11 mouse cellular contexts compared by ENCODE assay signal in genomic region chr14:60026647-60027046, GRCm38 (mm10).
DNase-seq lines count a peak whose midpoint lies in the region; ATAC-seq and TF ChIP-seq lines count a peak whose summit lies in the region.
"Had no signal": no experiment of that assay in that cellular context is flagged by ENCODE, and none has a peak within 500 bp of the region (broad histone marks: within the 10 kb centered on the region; RNA-seq: fewer than 3 reads in every experiment).

No protein-coding gene starts in this region.

- intact Hi-C loops in left cerebral cortex, postnatal 4 days (cut with DNase I), result no loop called here

- peaks cover 4% of the 10 kb centered on the region; the same call in 1 of the 2 replicates for H3K36me3 ChIP-seq in hindbrain, postnatal 0 days (ENCODE audit: insufficient read depth, low read length)
- H3K36me3 ChIP-seq in hindbrain, embryonic 13.5 days, result peaks cover 22% of the 10 kb centered on the region
- H3K36me3 ChIP-seq in heart, embryonic 16.5 days (ENCODE audit: control insufficient read depth, insufficient read depth), result no peaks in the 10 kb centered on the region
- H3K36me3 ChIP-seq in stomach, postnatal 0 days (ENCODE audit: control insufficient read depth, insufficient read depth, low read length), result no peaks in the 10 kb centered on the region
- H3K36me3 ChIP-seq: embryonic facial prominence, embryonic 12.5 days; G1E had no signal

- no peak overlapping the region for H3K27ac ChIP-seq in hindbrain, postnatal 0 days
- H3K27ac ChIP-seq in hindbrain, embryonic 13.5 days, result no peak overlapping the region
- peak overlapping the region; percentile 66 for H3K27ac ChIP-seq in heart, embryonic 16.5 days (ENCODE audit: low read length)
- no peak overlapping the region for H3K27ac ChIP-seq in stomach, postnatal 0 days (replicated peaks)
- H3K27ac ChIP-seq: embryonic facial prominence, embryonic 12.5 days had no signal

- H3K27me3 ChIP-seq in hindbrain, postnatal 0 days (ENCODE audit: insufficient read depth, low read length), result no peaks in the 10 kb centered on the region
- H3K27me3 ChIP-seq in hindbrain, embryonic 13.5 days, result no peaks in the 10 kb centered on the region
- no peaks in the 10 kb centered on the region for H3K27me3 ChIP-seq in heart, embryonic 16.5 days (ENCODE audit: control insufficient read depth, insufficient read depth, low read length)
- no peaks in the 10 kb centered on the region for H3K27me3 ChIP-seq in stomach, postnatal 0 days (ENCODE audit: control insufficient read depth, insufficient read depth, low read length)
- H3K27me3 ChIP-seq: embryonic facial prominence, embryonic 12.5 days; megakaryocyte, embryonic 14.5 days had no signal

- H3K4me1 ChIP-seq in hindbrain, postnatal 0 days (ENCODE audit: insufficient read depth, low read length), result no peaks in the 10 kb centered on the region
- no peaks in the 10 kb centered on the region for H3K4me1 ChIP-seq in hindbrain, embryonic 13.5 days (replicated peaks)
- H3K4me1 ChIP-seq in heart, embryonic 16.5 days (ENCODE audit: control insufficient read depth, insufficient read depth, low read length), result peaks cover 8% of the 10 kb centered on the region
- no peaks in the 10 kb centered on the region for H3K4me1 ChIP-seq in stomach, postnatal 0 days (replicated peaks; ENCODE audit: control insufficient read depth, insufficient read depth)
- H3K4me1 ChIP-seq: embryonic facial prominence, embryonic 12.5 days; megakaryocyte, embryonic 14.5 days had no signal

- ATAC-seq in hindbrain, postnatal 0 days, result no peak
- no peak for ATAC-seq in hindbrain, embryonic 13.5 days (ENCODE audit: low FRiP score)
- peak; percentile 92 for ATAC-seq in heart, embryonic 16.5 days (replicated peaks; ENCODE audit: extremely low read depth, insufficient read depth, low FRiP score)
- 0 out of 2 replicates have a peak, but pooled peaks have one; percentile 26 for ATAC-seq in stomach, postnatal 0 days (ENCODE audit: low FRiP score, low TSS enrichment)

- 56% methylated on average over 8 of the region's 8 CpGs for WGBS in hindbrain, postnatal 0 days
- 82% methylated on average over 8 of the region's 8 CpGs for WGBS in hindbrain, embryonic 13.5 days
- 27% methylated on average over 8 of the region's 8 CpGs for WGBS in heart, embryonic 16.5 days
- 42% methylated on average over 8 of the region's 8 CpGs for WGBS in stomach, postnatal 0 days

- no peak for TF ChIP-seq CTCF in hindbrain, postnatal 0 days (IDR thresholded peaks at IDR 0.05; ENCODE audit: low read depth)
- no peak for TF ChIP-seq CTCF in stomach, postnatal 0 days (IDR thresholded peaks at IDR 0.05; ENCODE audit: low read depth)

- no peak overlapping the region for H3K4me2 ChIP-seq in hindbrain, postnatal 0 days (ENCODE audit: low read depth, low read length)
- H3K4me2 ChIP-seq in hindbrain, embryonic 13.5 days, result no peak overlapping the region
- H3K4me2 ChIP-seq in heart, embryonic 16.5 days (ENCODE audit: low read depth, low read length), result peak overlapping the region; percentile 45
- H3K4me2 ChIP-seq in stomach, postnatal 0 days (replicated peaks; ENCODE audit: low read depth), result no peak overlapping the region
- H3K4me2 ChIP-seq: embryonic facial prominence, embryonic 12.5 days had no signal

- no peak for TF ChIP-seq EP300 in stomach, postnatal 0 days (optimal IDR thresholded peaks at IDR 0.05)

- no peak overlapping the region for H3K4me3 ChIP-seq in hindbrain, postnatal 0 days (ENCODE audit: low read length)
- H3K4me3 ChIP-seq in hindbrain, embryonic 13.5 days, result no peak overlapping the region
- peak overlapping the region; percentile 9; the same call in 1 of the 2 replicates for H3K4me3 ChIP-seq in heart, embryonic 16.5 days (ENCODE audit: low read length)
- H3K4me3 ChIP-seq in stomach, postnatal 0 days (ENCODE audit: low read depth, low read length), result no peak overlapping the region
- H3K4me3 ChIP-seq: embryonic facial prominence, embryonic 12.5 days; megakaryocyte, embryonic 14.5 days had no signal

- no peaks in the 10 kb centered on the region for H3K9me3 ChIP-seq in hindbrain, postnatal 0 days (ENCODE audit: low read length)
- no peaks in the 10 kb centered on the region for H3K9me3 ChIP-seq in hindbrain, embryonic 13.5 days
- no peaks in the 10 kb centered on the region for H3K9me3 ChIP-seq in heart, embryonic 16.5 days (replicated peaks; ENCODE audit: control insufficient read depth, low read length)
- H3K9me3 ChIP-seq in stomach, postnatal 0 days (ENCODE audit: control insufficient read depth, low read length), result no peaks in the 10 kb centered on the region
- H3K9me3 ChIP-seq: embryonic facial prominence, embryonic 12.5 days; G1E had no signal

- no peak overlapping the region for H3K9ac ChIP-seq in hindbrain, postnatal 0 days (replicated peaks; ENCODE audit: low read length)
- no peak overlapping the region for H3K9ac ChIP-seq in hindbrain, embryonic 13.5 days
- no peak overlapping the region for H3K9ac ChIP-seq in heart, embryonic 16.5 days (ENCODE audit: low read length)
- H3K9ac ChIP-seq in stomach, postnatal 0 days (ENCODE audit: low read length), result no peak overlapping the region
- H3K9ac ChIP-seq: embryonic facial prominence, embryonic 12.5 days had no signal

- peak; percentile 11 for DNase-seq in hindbrain, postnatal 0 days (ENCODE audit: low spot score)
- peak; percentile 12 for DNase-seq in brain, embryonic 18.5 days (ENCODE audit: low read depth, low spot score)
- DNase-seq in left cerebral cortex, postnatal 4 days, result peak; percentile 46
- DNase-seq in stomach, postnatal 0 days (ENCODE audit: low spot score), result peak; percentile 19
- no peak for DNase-seq in yolk sac, embryonic 10.5 days (ENCODE audit: low spot score)
- DNase-seq in thymus, postnatal 10 days (ENCODE audit: low spot score in 2 of 2), result no peak

Comparison
In these comparisons a context has a peak if more than half of its experiments do, and no peak if none do; other contexts are left out.
1. ATAC-seq: peak in heart, embryonic 16.5 days (single experiment) and stomach, postnatal 0 days (single experiment); none in hindbrain, postnatal 0 days (single experiment) and hindbrain, embryonic 13.5 days (single experiment).
2. DNase-seq: peak in hindbrain, postnatal 0 days (single experiment), brain, embryonic 18.5 days (single experiment), left cerebral cortex, postnatal 4 days (single experiment) and stomach, postnatal 0 days (single experiment); none in yolk sac, embryonic 10.5 days (single experiment) and thymus, postnatal 10 days (0 of 2).